Mouse (Mus musculus) megakaryocyte, embryonic 14.5 days (primary cell): ENCODE results near the gene Recql5. TPM values are rescaled to one million over a fixed set of nuclear protein-coding genes. Genes with fewer than 3 reads are reported as not detected.

Source experiments
- H3K27me3 ChIP-seq: replicated peaks from 2 replicates; pipeline ENCODE3; 2012; ENCODE audit warnings: inconsistent platforms
- H3K36me3 ChIP-seq: replicated peaks from 2 replicates; pipeline ENCODE3; 2012; ENCODE audit warnings: low read length, inconsistent platforms, mixed read lengths
- H3K4me1 ChIP-seq: 2 replicates; pipeline ENCODE4 v1.6.1; 2012; ENCODE audit warnings: inconsistent platforms
- H3K4me3 ChIP-seq: replicated peaks from 2 replicates; pipeline ENCODE3; 2012; ENCODE audit warnings: moderate library complexity, mild to moderate bottlenecking, inconsistent platforms
- H3K9me3 ChIP-seq: 2 replicates; pipeline ENCODE4 v1.6.1; 2012; ENCODE audit warnings: inconsistent platforms
- FLI1 ChIP-seq: IDR thresholded peaks from 2 replicates; pipeline ENCODE4 v1.6.1; 2012; ENCODE audit warnings: low read length, inconsistent platforms, mixed read lengths
- GATA1 ChIP-seq: IDR thresholded peaks from 3 replicates; pipeline ENCODE4 v1.6.1; 2012; ENCODE audit warnings: mixed read lengths, low read length, inconsistent platforms, borderline replicate concordance
- polyA plus RNA-seq: library from polyadenylated mRNA; stranded (reverse); fragments of >175 nt; gene quantifications from 2 replicates; pipeline ENCODE4 v1.2.3, GENCODE M21; 2012; ENCODE audit warnings: low replicate concordance; ENCODE audit not compliant: insufficient read depth

The Recql5 gene
- polyA plus RNA-seq, 1 experiment: 10.4 TPM

DNA sequence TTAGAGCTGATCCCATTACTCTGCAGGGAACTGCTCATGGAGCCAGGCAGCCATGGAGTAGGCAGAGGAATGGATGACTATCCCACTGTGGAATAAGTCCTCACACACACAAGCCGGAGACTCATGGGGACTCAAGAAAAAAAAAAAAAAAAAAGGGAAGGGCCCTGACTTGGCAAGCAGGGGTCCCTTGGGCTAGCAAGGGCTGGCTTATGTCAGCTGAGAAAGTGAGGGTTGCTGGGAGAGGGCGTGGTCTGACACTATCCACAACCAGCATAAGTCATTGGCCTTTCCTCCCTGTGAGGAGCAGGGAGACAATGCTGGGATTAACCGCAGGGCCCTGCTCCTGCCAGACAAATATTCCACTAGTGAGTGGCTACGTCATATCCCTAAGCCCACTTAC lies 16.7 kb downstream of the Recql5 start:
- no peak for TF ChIP-seq FLI1
- no peak for TF ChIP-seq GATA1
- Histone ChIP-seq H3K9me3 (no peaks in the 10 kb centered on the region), H3K4me1 (peaks cover 42% of the 10 kb centered on the region), H3K36me3 (peaks cover 82% of the 10 kb centered on the region), H3K27me3 (no peaks in the 10 kb centered on the region), H3K4me3 (no peak overlapping the region)

DNA sequence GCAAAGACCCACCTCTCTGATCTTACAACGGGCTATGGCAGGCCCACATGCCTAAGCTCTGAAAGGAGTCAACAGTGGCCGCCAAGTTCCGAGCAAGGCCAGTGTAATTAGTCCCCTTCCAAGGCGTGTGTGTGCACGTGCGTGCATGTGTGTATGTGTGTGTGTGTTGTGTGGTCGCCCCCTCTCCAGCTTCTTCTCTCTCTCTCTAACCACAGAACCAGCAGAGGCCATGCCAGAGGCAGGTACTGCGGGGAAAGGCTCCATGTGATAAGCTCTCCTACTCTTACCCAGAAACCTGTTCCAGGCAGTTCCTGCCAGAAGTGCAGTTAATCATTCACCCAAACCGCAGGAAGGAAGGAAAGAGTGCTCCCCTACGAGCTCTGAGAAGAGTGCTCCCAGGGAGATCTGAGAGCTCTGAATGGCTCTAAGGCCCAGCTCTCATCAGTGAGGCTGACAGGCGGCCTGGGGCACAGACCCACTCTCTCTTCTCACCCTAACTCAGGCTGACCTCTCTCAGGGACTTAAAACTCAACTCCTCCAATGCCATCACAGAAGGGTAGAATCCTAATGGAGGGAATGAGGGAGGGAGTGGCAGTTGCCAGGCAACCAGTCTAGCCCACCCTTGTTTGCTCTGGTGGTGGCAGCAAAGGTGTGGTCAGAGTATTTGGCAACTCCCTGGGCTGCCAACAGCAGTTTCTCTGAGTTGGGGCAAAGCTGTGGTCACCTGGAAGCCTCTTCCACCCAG lies 21.5 kb downstream of the Recql5 start, which contains the start of gene Smim6:
Gene Smim6 (plus strand): TSS at position 386 of the 745 bp plus-strand sequence.
- Histone ChIP-seq H3K4me3 (peak within 1 kb of the TSS; percentile 43), H3K4me1 (peaks cover 64% of the 10 kb centered on the region), H3K27me3 (no peaks in the 10 kb centered on the region), H3K36me3 (peaks cover 87% of the 10 kb centered on the region), H3K9me3 (no peaks in the 10 kb centered on the region)
- TF ChIP-seq FLI1: no peak
- no peak for TF ChIP-seq GATA1

DNA sequence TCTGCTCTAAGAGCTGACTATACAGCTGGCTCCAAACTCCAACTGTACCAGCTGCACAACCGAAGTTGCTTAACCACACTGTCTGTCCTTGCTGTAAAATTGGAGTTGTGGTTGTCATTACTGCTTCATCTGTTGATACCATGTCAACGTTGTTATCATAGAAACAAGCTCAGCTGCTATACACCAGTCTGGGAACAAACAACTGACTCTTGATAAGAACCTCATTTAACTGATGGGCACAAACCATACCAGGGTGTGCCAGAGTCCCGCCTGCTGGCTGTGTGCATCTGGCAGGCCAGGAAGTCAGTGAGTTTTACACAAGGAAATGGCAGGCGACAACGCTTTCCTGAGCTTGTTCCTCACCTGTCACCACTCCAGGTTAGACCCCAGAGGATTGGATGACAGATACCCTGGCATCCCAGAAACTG lies 22.1 kb downstream of the Recql5 start:
- Histone ChIP-seq H3K27me3 (no peaks in the 10 kb centered on the region), H3K9me3 (no peaks in the 10 kb centered on the region), H3K4me3 (peak overlapping the region; percentile 43), H3K36me3 (peaks cover 87% of the 10 kb centered on the region), H3K4me1 (peaks cover 64% of the 10 kb centered on the region)
- no peak for TF ChIP-seq FLI1

DNA sequence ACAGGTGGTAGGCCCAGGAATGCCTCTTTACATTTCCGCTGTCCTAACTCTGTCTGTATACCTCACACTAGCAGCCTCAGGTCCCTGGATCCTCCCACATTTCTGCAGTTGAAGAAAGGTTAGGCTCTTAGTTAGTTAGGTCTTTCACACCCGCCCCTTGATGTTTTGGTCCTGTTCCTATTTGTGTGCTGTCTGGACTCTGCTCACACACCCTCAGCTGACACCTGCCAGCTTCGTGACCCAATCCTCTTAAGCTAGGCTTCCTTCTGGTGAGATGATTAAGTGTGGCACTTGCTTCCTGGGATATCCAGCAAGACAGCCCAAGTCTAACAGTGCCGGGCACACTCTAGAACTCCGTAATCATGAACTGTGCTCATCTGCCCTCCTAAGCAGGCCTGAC lies 26.8 kb downstream of the Recql5 start:
- Histone ChIP-seq H3K36me3 (peaks cover 86% of the 10 kb centered on the region), H3K27me3 (no peaks in the 10 kb centered on the region), H3K4me1 (peaks cover 83% of the 10 kb centered on the region), H3K9me3 (no peaks in the 10 kb centered on the region), H3K4me3 (no peak overlapping the region)
- TF ChIP-seq FLI1: no peak
- TF ChIP-seq GATA1: no peak

DNA sequence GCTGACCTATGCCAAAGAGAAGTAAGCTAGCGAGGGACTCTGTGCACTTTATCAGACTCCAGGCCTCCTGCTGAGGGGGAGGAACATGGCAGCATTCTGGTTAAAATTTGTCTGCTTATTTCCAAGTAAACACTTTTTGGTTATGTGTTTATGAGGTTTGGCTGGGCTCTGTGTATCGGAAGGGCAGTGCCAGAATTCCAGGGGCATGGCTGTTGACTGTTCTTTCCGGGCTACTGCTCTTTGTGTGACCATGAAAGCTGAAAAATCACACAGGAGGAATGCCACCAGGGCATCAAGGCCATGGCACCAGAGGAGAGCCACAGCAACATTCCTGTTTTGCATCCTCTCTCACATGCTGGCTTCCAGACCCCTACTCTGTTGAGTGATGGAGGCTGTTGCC lies 27.2 kb downstream of the Recql5 start:
- TF ChIP-seq FLI1 (no peak), GATA1 (no peak)
- no peak overlapping the region for H3K4me3 ChIP-seq
- no peaks in the 10 kb centered on the region for H3K27me3 ChIP-seq
- H3K9me3 ChIP-seq: no peaks in the 10 kb centered on the region
- peaks cover 84% of the 10 kb centered on the region for H3K36me3 ChIP-seq
- peaks cover 83% of the 10 kb centered on the region for H3K4me1 ChIP-seq

DNA sequence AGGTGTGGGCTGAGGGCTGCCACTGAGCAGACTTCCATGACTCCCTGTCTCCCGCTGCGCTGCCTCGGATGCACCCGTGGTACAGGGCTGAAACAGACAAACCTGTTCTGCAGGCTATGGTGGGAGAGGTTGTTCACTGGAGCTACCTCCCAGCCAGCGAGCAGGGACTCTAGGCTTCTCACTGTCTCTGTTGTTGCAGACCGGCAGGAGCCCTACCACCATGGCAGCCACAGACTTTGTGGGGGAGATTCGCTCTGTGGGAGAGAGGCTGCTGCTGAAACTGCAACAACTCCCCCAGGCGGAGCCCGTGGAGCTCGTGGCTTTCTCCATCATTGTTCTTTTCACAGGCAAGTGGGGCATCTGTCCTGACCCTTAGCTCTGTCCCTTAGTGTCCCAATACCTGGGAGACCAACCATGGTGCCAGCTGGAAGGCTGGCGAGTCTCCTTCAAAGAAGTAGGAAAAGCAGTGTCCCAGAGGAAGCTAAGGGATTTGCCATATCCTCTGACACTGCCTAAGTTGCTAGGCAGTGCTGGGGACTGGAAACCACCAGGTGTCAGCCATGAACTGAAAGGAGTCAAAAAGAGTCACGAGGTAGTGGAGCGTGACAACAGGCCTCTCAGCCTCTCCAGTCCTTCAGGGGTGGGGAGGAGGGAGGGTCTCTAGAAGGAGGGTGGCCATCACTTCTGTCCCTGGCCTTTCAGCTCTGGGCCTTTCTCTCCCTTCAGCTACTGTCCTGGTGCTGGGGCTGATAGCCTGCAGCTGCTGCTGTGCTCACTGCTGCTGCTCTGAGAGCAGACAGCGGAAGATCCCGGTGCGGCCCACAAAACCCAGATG lies 28.1 kb downstream of the Recql5 start:
- Histone ChIP-seq H3K36me3 (peaks cover 89% of the 10 kb centered on the region), H3K27me3 (no peaks in the 10 kb centered on the region), H3K9me3 (no peaks in the 10 kb centered on the region), H3K4me3 (no peak overlapping the region), H3K4me1 (peaks cover 87% of the 10 kb centered on the region)
- TF ChIP-seq GATA1: no peak

DNA sequence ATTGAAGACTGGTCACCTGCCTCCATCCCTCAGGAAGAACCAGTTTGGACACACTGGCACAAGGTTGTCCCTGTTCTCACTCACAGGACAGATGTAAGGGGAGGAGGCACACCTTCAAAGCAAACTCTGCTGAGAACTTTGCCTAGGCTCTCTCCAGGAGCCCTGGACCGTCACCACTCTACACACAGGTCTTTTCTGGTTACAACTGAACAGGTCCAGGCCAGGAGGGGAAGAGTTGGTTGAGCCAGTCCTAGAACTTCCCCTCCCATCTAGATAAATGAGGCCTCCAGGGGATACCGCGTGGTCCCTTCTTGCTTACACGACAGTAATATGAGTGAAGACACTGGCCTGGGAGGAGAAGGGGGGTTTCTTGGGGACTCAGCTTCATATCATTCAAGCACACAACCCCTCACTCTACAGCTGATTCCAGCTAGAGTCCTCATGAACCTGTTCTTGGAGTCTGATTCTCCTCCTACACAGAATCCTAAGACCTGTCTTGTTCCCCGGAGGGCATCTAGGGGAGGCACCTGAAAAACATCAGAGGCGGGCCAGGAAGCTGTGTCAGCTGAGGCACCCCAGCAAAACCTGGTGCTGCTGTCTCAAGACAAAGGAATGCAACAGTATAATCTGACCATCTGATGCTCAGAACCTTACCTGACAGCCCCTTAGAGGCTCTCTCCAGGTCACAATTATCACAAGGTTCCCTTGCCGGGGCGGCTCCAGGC lies 28.9 kb downstream of the Recql5 start:
- H3K4me3 ChIP-seq: peak overlapping the region; percentile 82
- no peaks in the 10 kb centered on the region for H3K27me3 ChIP-seq
- no peaks in the 10 kb centered on the region for H3K9me3 ChIP-seq
- TF ChIP-seq FLI1 (no peak), GATA1 (no peak)
- H3K4me1 ChIP-seq: peaks cover 90% of the 10 kb centered on the region
- H3K36me3 ChIP-seq: peaks cover 82% of the 10 kb centered on the region

DNA sequence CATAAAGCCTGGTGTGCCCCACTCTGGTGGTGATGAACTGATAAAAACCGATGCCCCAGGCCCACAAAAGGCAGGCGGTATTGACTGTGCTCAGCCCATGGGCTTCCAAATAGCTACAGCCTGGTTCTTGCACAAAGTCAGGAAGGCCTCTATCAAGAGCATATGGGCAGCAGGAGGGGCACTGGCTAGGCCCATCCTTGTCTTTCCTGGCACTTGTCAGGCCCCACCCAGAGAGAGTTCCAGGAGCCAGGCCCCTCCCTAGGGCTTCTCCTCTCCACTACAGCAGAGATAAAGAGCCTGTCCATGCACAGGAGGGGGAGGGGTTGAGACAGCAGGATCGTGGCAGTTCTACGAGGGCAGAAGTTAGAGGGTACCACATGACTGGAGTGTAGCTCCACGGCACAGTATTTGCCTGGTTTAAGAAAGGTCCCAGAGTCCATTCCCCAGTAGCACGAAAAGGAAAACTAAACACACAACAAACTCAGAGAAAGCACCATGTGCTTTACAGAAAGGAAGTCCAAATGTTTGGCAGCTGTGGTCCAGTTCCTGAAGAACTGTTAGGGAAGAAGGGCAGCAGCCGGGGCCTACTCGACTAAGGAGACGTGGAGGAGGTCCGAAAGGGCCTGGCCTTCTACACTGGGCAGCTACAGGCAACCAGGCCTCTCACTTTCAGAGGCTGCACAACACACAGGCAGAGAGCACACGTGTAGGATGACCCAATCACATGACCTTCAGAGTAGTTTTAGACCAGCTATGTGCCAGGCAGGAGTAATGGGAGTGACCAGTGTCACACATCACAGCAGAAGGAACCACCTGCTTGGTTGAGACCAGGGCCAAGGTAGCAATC lies 29.7 kb downstream of the Recql5 start:
- TF ChIP-seq FLI1: no peak
- TF ChIP-seq GATA1: no peak
- H3K36me3 ChIP-seq: peaks cover 74% of the 10 kb centered on the region
- H3K27me3 ChIP-seq: no peaks in the 10 kb centered on the region
- peaks cover 90% of the 10 kb centered on the region for H3K4me1 ChIP-seq
- H3K9me3 ChIP-seq: no peaks in the 10 kb centered on the region
- H3K4me3 ChIP-seq: peak overlapping the region; percentile 93

DNA sequence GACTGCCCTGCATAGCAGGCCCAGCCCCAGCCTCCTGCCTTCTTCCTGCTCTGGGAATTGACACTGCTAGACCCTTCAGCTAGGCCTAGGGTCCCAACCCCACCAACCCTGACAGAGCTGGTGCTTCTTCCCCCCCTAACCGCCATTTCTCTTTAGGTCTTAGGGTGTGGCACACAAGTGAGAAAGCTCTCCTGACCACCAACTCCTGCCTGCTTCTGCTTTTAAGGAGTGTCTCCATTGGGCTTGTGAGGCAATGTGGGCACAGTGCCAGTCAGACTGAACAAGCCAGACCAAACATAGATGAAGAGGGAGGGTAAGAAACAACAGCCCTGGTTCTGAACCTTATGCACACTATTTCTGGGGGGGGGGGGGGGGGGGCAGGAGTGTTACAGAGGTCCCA lies 30.4 kb downstream of the Recql5 start:
- Histone ChIP-seq H3K27me3 (no peaks in the 10 kb centered on the region), H3K36me3 (peaks cover 73% of the 10 kb centered on the region), H3K4me1 (peaks cover 92% of the 10 kb centered on the region), H3K9me3 (no peaks in the 10 kb centered on the region), H3K4me3 (peak overlapping the region; percentile 93)
- TF ChIP-seq GATA1 (no peak), FLI1 (no peak)
